Mouse (Mus musculus) mature B cell (primary cell): Measurements from ENCODE around the gene Cybrd1.

ENCODE experiments used
- in situ Hi-C: fragments of 300-500 bp; cut with MboI; formaldehyde crosslinking; loops from 2 replicates; pipeline ENCODE4 v1.14.3; 2019

Cybrd1 gene

DNA sequence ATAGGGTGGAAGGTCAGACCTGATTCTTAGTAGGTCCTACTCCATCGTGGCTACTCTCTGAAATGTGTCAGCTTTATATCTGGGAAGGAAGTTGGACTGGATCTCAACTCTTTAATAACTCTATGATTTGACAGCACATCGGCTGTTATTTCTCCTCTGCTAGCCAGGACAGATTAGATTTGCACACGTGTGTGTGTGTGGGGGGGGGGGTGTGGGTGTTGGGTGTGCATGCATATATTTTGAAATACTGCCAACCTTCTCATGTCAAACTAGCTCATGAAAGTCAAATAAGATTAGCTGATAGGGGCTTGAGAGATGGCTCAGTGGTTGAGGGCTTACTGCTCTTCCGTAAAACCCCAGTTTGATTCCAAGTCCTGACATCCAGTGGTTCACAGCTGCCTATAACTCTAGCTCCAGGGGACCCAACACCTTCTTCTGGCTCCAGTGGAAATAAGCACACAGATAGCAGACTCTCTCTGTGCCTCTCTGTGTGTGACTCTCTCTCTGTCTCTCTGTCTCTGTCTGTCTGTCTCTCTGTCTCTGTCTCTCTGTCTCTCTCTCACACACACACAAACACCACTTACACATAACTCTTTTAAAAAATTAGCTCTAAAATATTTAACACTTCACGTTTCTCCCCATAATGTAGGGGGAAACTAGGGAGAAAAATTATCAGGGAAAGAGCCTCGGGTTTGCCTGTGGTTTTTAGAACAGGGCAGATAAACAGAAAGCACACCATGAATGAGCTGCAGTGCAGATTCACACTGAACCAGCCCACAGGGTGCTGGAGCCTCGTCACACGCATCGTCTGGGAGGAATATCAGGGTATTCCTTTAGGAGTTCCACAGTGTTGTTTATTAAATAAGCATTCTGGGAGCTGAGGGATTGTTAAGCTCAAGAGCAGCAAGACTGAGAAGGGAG is 58.9 kb downstream of the Cybrd1 start:
- in situ Hi-C loops = no loop called here

DNA sequence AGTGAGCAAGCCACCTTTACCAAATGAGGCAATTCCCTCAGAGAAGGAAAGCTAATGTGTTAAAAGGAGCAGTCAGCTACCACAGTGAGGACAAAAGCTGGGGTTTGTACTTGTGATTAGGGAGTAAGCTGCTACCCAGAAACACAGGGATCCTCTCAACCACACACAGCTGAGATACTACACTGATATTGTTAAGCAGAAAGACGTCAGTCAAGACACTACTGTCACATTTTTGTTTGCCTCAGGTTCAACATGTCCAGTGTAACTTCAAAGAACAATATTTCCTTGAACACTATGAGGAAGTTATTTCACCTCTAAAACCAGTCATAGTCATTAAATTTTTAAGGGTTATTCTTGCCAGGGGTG is 59.5 kb downstream of the Cybrd1 start:
- in situ Hi-C loops = no loop called here

DNA sequence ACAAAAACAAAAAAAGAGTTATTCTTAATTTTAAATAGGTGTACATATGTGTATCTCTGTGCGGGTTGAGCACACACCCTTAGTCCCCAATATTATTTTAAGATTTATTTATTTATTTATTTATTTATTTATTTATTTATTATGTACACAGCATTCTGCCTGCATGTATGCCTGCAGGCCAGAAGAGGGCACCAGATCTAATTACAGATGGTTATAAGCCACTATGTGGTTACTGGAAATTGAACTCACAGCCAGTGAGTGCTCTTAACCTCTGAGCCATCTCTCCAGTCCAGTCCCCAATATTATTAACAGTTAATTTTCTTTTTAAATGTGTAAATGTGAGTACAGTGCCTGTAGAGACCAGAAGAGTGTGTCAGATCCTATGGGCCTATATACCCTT is 60.0 kb downstream of the Cybrd1 start:
- in situ Hi-C loops = no loop called here

DNA sequence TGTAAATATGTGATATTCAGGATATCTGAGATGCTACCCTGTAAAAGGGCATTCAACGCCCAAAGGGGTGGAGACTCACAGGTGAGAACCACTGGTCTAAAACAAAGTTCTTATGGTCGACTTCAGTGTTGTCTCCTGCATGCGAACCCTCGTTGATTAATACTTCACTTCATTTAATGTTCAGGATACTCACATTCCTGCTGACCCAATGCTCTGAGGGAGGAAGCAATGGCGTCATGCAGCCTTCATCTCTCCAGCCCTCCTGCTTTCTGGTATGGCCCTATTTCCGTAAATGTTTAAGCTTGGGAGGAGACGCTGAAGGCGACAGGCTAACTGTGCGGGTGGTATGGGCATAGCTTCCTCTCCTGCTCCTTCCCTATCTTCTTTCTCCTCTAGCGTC is 62.0 kb downstream of the Cybrd1 start:
- in situ Hi-C loops = no loop called here

DNA sequence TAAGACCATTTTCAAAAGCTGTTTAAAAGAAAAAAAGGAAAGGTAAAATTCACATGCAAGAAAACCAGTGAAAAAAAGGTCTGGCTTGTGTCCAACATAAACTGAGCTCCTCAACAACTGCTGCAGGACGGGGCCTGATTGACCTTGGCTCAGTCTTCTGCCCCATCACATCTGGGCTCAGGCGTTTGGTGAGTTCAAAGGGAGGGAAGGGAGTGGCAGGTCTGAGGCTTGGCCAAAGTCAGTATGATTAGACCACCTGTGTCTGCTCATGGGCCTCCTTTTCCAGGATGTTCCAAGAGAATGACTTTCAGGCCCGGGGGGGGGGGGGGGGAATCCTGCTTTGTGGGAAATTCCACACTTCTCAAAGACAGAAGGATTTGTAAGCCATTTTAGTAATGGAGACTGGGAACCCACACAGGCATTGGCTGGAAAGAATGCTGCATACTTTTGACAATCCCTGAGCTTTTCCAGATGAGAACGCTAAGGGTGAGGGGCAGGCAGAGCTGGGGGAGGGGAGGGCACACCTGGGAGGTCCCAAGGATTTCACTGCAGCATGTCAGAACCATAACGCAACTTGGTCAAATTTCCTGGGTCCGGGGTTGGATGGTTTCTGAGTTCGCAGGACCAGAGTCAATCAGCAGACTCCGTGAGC is 63.0 kb downstream of the Cybrd1 start:
- in situ Hi-C loops = no loop called here

DNA sequence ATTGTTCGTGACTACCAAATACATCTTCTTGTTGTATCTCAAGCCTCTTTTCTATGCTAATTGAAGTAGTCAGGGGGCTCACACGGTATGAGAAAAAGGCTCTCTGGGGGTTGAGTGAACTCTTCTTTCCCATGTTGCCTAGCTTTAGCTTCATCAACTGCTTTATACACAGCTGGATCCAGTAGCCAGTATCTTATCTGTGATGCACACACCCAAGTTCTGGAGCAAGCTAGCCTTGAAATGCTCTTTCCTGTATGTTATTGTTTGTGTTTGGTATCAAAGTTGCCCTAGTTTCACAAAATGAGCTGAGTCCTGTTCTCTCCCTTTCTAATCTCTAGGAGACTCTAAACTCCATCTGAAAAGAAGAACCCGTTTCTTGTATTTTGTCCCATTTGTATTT is 70.2 kb downstream of the Cybrd1 start:
- in situ Hi-C loops = no loop called here

DNA sequence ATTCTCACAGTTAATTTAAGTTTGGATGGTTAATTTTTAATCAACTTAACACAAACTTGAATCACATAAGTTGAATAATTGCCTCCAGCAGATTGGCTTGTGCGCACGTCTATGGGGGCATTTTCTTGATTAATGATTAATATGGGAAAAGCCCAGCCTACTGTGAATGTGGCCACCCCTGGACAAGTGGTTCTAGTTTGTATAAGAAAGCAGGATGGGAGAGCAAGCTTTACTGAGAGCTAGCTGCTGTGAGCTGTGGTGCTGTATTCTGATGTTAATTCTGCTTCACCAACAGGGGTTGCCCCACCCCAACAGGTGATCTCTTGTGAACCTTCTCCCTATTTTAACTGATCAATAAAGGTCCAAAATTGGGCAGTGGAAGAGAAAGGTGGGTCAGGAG is 71.1 kb downstream of the Cybrd1 start:
- in situ Hi-C loops = no loop called here

DNA sequence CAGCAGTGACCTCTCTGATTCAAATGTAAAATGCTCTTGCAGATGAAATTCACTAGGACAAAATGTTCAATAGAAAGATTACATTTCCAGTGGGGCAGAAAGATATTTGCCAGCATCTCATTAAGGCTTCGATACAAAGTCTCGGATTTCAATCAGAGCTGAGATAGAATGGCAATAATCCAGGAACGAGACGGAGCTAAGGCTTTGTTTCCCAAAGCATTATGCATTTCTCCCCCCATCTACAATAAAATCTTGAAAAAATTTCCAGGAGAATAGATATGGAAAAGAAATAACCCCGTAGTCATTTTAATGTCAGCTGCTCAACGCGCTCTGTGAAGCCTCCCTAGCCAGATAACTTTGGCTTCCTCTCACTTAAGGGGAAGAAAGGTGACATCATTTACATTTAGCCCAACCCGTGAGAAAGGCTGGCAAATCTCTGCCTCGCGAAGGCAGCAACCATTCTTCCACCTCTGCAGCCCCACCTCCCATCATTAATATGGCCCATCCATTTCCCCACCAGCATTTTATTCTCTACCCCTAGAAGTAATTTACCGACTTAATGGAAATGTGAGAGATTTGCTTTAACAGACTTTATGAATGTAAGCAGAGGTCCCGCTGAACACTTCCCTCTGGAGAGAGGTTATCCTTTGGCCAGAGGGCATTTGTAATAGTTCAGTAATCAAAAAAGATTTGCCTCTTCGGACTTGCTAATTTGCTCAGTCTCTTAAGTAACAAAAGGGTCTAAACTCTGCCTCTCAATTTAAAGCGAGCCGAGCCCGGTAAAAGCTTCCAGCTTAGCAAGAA is 73.9 kb downstream of the Cybrd1 start:
- in situ Hi-C loops = no loop called here

DNA sequence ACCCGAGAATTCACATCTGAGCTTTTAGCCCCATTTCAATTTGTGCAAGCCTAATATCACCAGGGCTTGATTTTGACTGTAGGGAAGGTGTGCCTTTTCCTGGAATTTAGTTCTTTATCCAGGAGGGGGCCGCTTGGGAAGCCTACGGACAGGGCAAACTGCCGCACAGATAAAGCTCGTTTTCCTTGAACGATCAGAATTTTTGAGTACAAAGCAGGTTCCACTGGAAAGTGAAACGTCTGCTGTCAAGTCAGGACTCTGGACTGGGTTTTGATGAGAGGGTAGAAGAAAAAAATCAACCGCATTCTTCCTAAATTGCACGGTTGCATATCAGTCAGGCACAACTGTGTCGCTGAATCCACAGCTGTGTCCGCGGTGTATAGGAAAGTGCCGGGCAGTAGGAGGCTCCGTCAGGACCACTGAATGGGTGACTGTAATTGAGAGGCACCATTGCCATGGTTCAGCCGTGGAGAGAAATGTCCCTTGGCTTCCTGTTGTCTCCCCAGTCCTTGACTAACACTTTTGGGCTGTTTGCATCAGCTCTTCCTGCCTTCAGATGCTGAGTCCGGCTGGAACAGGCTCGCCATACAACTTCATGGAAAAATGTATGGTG is 74.6 kb downstream of the Cybrd1 start:
- in situ Hi-C loops = no loop called here
